Mouse (Mus musculus) cerebellum, postnatal 10 days (tissue): ENCODE data around the gene Dmpk.
A peak's percentile ranks its signal among the peaks of the same experiment; 100 is the strongest.
"Not testable (repeated sequence)": the region's sequence is repeated elsewhere in the genome, so short reads cannot be mapped to it uniquely, and the experiment has no call there.

ENCODE experiments used
- DNase-seq, 2 experiments: peaks; one replicate each; pipeline ENCODE4 v3.0.0; 2021; ENCODE audit warnings: mixed read lengths in 2 of 2

Gene Dmpk

DNA sequence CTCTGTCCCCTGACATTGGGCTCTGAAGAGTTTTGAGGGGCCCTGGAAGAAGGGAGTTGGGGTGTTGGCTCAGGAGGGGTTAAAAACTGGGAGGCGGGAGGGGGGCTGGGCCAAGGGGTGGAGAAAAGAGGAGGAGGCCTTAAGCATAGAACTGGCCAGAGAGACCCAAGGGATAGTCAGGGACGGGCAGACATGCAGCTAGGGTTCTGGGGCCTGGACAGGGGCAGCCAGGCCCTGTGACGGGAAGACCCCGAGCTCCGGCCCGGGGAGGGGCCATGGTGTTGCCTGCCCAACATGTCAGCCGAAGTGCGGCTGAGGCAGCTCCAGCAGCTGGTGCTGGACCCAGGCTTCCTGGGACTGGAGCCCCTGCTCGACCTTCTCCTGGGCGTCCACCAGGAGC lies at the start of gene Dmpk:
Dmpk (plus strand) TSS at position 149 of the 400 bp plus-strand sequence.
- peak in 1 of 2 experiments; percentile 10 for DNase-seq

DNA sequence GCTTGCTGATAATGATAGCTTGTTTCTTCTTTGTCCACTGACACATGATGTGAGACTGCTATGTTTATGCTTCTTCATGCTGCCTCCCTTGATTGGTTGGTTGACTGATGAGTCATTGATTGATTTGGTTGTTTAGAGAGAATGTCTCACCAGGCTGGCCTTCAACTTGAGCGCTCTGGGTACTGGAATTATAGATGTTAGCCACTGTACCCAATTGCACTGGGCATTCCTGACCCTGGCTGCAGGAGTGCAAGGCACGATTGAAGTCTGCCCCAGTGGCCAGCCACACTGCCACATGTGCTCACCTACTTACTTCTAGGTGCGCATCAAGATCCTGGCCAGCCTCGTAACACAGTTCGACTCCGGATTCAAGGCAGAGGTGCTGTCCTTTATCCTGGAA lies 39.0 kb upstream of the Dmpk start:
- no peak for DNase-seq

DNA sequence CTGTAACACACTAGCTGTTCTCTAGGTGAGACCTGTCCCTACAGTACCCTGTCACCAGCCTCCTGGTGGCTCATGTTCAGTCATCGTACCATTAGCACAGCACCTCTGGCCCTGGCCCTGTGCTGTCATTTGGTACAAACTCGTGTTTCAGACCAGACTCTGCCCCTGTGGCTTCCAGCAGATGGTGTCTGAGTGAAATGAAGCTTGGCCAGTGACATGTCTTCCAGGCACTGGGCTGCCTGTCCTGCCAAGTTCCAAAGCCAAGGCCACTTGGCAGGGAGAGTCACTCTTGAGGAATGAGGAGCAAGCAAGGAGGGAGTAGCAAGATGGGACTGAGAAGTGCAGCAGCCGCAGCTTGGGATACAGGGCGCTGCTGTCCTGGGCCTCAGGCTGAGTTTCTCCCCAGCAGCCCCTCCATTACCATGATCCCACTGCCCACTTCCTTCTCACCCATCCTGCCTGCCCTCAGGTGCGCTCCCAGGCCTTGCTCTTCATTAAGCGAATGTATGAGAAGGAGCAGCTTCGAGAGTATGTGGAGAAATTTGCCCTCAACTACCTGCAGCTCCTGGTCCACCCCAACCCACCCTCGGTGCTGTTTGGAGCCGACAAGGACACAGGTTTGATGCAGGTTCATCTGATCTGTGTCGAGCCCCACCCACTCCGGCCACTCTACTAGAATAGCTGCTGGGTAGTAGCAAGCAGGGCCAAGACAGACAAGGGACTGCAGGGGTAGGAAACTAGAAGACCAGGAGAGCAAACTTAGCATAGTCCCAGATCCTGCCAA lies 37.2 kb upstream of the Dmpk start:
- peak; percentile 91 to 93 for DNase-seq

DNA sequence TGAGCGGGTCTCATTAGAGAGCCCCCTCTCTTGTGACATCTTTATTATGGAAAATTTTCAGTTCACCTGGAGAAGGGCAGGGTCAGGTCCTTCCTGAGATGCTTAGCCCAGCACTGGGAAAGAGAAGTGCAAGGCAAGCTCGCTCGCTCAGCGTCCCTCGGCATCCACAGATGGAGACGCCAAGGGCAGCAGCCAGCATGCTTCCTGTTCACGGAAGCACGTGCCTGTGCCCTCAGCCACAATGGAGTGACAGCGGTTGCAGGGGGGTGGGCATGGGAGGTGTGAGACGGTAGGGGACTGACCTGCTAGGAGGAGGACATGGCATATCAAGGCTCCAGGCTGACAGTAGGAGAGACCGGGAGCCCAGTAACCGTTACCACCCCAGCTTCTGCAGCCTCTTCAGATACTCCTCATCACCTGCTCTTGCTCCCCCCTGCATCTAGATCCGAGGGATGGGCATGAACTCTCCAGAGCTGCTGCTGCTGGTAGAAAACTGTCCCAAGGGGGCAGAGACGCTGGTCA lies 35.6 kb upstream of the Dmpk start:
- DNase-seq, result peak in 1 of 2 experiments; percentile 20

DNA sequence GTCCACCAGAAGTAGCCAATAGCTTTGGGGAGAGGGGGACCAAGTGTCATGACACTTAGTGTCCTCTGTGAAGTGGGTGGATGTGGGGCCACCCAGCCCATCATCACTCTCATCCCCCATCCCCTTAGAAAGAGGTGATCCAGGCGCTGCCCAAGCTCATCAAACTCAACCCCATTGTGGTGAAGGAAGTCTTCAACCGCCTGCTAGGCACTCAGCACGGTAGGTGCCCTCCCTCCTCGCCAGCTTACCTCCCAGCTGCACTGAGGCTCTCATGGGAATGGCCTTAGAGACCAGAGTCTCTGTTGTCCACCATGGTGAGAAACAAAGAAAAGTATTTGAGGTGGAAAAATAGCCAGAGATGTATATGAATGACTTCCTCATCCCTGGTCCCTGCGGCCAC lies 34.4 kb upstream of the Dmpk start:
- DNase-seq, result no peak

DNA sequence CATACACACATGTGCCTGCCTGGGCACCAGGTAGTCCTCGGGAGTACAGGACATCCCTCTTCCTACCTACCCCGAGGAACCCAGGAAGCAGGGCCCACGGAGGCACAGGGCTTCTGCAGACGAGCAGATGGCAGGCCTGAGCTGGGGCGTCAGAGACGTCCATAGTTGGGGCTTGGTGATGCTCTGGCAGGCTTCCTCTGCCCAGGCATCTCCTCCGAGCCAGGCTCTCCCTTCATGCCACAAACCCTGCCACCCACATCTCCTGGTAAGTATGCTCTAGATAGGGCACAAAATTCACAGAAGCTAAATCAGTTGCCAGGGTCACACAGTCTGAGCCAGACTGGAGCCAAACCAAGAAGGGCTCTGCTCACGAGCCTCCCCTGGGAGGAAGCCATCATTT lies 33.5 kb upstream of the Dmpk start:
- peak; percentile 52 to 62 for DNase-seq

DNA sequence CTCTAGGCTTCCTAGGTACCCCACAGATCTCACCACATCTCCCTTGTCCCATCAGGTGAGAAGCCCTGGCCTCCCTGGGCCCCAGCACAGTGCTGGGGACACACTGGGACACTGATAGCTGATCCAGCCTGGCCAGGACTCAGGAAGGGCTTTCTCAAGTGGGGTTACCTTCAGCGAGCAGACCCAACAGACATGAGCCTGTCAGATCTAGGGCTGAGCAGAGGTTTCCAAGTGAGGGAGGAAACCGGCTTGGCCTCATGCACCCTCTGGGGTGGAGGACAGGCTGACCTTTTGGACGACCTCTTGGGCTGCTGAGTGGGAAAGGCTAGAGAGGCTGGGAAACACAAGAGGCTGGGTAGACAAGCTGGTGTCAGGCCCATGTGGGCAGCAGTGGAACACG lies 32.5 kb upstream of the Dmpk start:
- DNase-seq, result no peak

DNA sequence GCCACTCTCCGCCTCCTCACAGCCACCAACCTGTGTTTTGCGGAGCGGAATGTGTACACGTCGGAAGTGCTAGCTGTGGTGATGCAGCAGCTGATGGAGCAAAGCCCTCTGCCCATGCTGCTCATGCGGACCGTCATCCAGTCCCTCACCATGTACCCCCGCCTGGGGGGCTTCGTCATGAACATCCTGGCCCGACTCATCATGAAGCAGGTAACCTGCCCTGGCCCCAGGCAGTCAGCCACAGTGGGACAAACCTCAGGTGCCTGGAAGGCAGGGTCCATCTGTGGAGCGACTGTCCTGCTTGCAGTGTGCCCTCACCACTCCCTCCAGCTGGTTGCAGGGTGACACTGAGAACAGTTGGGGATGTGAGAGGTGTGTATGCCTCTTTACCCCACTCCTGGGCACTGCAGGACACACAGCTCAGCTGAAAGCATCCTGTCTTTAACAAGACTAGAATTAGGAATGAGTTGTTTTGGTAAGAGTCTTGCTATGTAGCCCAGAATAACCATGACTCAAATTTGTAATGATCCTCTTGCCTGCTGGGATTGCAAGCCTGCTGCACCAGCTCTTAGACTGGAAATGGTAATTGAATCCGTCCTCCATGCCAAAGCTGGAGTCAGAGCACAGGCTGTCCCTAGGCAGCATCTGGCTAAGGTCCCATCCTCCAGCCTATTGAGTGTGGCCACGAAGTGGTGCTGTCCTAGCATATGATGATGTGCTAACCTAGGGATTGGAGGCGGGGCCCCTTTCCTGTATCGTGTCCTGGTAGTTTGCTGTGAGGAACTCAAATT lies 31.1 kb upstream of the Dmpk start:
- DNase-seq, result peak; percentile 68

DNA sequence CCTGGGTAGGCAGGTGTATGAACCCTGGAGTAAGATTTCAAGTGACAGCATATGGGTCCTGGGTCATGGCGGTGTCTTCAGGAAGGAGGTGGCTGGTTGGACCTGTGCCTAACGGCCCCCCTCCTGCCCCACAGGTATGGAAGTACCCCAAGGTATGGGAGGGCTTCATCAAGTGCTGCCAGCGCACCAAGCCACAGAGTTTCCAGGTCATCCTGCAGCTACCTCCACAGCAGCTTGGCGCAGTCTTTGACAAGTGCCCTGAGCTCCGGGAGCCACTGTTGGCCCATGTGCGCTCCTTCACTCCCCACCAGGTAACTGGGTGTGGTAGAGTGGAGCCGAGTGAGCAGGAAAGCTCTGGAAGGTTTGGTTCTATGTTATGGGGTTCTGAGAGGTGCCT lies 30.5 kb upstream of the Dmpk start:
- DNase-seq, result no peak

DNA sequence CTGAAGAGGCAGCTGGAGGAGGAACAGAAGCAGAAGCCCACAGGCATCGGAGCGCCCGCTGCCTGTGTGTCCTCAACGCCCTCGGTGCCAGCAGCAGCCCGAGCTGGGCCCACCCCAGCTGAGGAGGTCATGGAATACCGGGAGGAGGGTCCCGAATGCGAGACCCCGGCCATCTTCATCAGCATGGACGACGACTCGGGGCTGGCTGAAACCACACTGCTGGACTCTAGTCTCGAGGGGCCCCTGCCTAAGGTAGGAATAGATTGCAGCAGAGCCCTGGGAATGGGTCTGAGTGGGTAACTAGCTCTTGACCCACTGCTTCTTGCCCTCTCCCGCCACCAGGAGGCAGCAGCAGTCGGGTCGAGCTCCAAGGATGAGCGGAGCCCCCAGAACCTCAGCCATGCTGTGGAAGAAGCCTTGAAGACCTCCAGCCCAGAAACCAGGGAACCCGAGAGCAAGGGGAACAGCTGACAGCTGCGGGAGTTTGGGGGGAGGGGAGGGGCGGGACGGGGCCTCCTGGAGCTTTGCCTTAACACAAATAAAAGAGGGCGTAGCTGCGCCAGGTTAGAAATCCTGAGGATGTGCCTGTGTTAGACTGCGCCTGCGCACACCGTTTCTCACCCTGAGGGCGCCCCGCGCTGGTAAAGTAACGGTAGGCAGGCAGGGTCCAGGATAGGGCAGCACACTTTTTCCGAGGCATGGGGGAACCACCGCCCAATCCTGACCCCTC lies 29.4 kb upstream of the Dmpk start, which contains the start of gene Rsph6a:
Rsph6a (plus strand) TSS at position 644 of the 730 bp plus-strand sequence.
- DNase-seq, result peak; percentile 86 to 89

DNA sequence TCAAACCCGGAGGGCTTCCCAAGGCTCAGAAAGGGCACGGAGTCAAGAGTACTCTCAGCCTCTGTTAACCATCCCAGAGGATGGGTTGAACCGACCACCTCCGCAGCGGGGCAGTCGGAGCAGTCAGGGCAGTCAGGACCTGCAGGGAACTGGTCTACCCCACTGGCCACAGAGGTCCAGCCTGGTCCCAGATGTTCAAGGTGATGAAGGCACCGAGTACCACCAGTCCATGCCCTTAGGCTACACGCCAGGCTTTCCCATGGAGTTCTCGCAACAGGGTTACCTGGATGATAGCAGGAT lies 28.9 kb upstream of the Dmpk start:
- no peak for DNase-seq

DNA sequence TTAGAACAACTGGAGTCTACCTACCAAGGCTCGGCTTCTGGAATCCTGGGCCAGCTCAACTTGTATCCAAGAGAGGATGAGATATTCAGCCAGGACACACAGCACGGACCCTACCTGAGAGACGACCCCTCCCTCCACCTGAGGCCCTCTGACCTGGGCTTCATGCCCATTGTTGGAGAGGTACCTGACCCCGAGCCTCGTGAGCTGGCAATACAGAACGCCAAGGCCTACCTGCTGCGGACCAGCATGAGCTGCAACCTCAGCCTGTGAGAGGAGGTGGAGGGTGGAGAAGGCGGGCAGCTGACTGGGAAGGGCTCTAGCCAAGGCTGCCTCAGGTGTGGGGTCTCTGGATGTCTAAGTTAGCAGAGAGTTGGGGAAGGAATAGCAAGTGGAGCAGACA lies 28.5 kb upstream of the Dmpk start:
- DNase-seq, result no peak

DNA sequence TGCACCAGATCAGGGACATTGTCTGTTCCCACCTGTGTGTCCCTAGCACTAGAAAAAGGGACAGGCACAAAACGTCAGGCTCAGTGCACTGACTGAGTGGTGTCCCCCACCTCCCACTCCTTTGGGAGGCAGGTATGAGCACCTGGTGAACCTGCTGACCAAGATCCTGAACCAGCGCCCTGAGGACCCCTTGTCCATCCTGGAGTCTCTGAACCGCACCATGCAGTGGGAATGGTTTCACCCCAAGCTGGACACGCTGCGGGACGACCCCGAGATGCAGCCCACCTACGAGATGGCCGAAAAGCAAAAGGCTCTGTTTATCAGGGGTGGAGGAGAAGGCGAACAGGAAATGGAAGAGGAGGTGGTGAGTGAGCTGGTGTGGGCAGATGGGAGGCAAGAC lies 26.2 kb upstream of the Dmpk start:
- DNase-seq, result no peak

DNA sequence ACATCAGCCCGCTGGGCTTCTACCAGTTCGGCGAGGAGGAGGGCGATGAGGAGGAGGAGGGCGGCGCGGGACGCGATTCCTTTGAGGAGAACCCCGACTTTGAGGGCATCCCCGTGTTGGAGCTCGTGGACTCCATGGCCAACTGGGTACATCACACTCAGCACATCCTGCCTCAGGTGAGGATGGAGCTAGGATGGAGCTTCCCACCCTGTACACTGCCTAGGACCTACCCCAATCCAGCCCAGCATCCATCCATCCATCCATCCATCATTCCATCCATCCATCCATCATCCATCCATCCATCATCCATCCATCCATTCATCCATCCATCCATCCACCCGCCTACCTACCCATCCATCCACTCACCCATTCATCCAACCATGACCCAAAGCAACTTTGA lies 17.8 kb upstream of the Dmpk start:
- no peak for DNase-seq

DNA sequence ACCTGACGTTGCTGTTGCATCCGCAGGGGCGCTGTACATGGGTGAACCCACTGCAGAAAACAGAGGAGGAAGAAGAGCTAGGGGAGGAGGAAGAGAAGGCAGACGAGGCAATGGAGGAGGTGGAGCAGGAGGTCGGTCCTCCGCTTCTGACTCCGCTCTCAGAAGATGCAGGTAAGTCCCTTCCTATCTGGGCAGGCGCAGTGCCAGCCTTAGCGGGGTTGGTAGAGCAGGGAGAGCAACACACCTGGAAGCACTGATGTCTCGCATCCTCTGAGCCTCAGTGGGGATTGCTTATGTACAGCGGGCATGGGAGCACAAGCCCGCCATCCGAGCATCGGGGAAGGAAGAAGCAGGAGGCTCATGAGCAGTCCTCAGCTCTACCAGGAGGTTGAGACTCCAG lies 16.6 kb upstream of the Dmpk start:
- no peak for DNase-seq

DNA sequence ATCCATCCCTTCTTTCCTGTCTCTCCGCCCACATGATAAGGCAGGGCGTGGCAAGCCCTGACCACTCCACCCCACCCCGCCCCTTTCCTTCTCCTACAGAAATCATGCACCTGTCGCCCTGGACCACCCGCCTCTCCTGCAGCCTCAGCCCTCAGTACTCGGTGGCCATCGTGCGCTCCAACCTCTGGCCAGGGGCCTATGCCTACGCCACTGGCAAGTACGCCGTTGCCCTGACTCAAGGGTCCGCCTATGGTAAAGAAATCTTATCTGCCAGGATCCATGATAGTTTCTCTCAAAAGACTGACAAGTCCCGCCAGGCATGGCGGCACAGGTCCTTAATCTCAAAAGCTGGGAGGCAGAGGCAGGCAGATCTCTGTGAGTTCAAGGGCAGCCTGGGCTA lies 15.7 kb upstream of the Dmpk start:
- no peak for DNase-seq

DNA sequence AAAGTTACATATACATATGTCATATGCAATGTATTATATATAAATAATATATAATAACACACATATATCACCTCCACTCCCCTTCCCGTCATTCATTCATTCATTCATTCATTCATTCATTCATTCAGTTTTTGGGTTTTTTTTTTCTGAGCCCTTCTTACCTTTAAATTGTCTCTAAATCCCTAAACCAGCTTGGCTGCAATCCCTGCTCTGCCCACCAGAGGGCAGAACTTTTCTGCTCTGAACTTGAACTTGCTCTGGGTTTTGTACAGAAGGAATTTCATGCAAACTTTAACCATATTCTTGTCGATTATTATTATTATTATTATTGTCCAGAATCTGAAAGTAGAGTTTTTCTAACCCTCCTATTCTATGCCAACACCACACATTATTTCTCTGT lies 14.9 kb upstream of the Dmpk start:
- peak; percentile 83 to 88 for DNase-seq

DNA sequence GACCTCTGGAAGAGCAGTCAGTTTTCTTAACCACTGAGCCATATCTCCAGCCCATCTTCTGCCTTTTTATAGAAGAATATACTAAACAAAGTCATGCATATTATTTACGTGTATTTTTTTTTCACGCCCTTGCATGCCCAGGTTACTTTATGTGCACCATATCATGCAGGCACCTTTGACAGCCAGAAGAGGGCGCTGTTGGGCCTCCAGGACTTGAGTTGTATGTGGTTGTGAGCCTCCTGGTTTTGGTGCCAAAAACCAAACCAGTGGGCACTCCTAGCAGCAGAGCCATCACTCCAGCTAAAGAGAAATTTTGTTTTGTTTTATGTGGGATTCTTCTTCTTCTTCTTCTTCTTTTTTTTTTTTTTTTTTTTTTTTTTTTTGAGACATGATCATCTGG lies 14.1 kb upstream of the Dmpk start:
- peak in 1 of 2 experiments; percentile 49 for DNase-seq

DNA sequence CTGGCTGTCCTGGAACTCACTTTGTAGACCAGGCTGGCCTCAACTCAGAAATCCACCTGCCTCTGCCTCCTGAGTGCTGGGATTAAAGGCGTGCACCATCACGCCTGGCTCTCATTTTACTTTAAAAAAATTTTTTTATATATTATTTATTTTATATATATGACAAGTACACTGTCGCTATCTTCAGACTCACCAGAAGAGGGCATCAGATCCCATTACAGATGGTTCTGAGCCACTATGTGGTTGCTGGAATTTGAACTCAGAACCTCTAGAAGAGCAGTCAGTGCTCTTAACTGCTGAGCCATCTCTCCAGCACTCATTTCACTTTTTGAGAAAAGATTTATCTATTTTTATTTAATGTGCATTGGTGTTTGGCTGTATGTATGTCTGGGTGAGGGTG lies 12.6 kb upstream of the Dmpk start:
- not testable (repeated sequence) for DNase-seq

DNA sequence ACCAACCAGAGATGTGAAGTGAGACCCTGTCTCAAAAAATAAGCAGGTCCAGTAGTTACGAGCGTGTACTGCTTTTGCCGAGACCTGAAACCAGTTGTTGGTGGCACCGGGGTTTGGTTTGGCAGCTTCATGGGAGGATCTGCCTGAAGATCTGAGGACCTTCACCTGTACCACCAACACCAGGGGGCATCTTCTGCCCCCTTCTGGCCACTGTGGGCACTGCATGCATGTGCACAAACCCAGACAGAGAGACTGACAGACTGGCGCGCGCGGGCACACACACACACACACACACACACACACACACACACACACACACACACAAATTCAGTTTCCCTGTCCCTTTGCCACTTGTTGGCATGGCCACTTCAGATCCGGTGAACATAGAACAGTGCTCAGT lies 10.1 kb upstream of the Dmpk start:
- peak; percentile 67 to 75 for DNase-seq

DNA sequence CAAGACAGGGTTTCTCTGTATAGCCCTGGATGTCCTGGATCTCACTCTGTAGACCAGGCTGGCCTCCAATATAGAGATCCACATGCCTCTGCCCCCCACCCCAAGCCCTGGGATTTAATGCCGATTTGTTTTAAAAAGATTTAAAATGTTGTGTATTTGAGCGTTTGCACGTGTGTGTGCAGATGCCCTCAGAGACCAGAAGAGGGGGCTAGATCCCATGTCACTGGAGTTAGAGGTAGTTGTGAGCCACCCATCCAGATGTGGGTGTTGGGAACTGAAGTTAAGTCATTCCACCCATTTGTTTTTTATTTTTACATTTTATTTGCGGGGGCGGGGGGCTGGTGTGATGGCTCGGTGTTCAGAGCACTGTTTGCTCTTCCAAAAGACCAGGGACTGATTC lies 9.2 kb upstream of the Dmpk start:
- no peak for DNase-seq

DNA sequence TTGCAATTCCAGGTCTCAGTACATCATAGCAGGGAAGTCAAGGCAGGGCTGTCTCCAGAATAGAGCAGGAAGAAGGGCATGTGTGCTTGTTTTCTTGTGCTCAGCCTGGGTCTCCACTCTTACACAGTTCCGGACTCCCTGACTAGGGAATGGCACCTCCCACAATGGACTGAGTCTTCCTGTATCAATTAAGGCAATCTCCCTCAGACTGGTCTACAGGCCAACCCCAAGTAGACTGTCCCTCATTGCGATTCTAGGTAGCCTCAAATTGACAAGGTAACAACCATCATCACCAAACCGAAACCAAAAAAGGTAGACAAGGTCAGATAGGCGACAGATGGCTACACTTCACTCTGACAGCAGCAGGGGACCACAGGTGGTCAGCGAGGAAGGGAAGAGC lies 8.4 kb upstream of the Dmpk start:
- DNase-seq, result no peak
